Mouse (Mus musculus): ENCODE results near the gene Ehd4. TPM values are rescaled to one million over a fixed set of nuclear protein-coding genes. Genes with fewer than 3 reads are reported as not detected.
A peak's percentile ranks its signal among the peaks of the same experiment; 100 is the strongest.

Gene Ehd4
- polyA plus RNA-seq, 1 experiment = 247 TPM

- Histone ChIP-seq H3K4me1 (ENCODE audit: control insufficient read depth, insufficient read depth, low read length) (no peaks in the 10 kb centered on the region), H3K4me3 (replicated peaks; ENCODE audit: extremely low read depth, low read depth, low read length) (no peak overlapping the region)
- TF ChIP-seq CTCF (IDR thresholded peaks at IDR 0.05; ENCODE audit: insufficient read depth, low read length) (no peak), POLR2A (IDR thresholded peaks at IDR 0.05; ENCODE audit: borderline replicate concordance, extremely low read depth, low read depth, low read length) (no peak)
- WGBS = 94% methylated on average over 4 of the region's 4 CpGs
- DNase-seq = no peak
These were observed 80.3 kb downstream of the Ehd4 start for GRCm38 (mm10) chr2:120074096-120074495.

- DNase-seq = no peak
- 68% methylated on average over 8 of the region's 8 CpGs for WGBS
- no peak overlapping the region for H3K4me3 ChIP-seq (replicated peaks; ENCODE audit: extremely low read depth, low read depth, low read length)
- TF ChIP-seq CTCF (IDR thresholded peaks at IDR 0.05; ENCODE audit: insufficient read depth, low read length) (no peak), POLR2A (IDR thresholded peaks at IDR 0.05; ENCODE audit: borderline replicate concordance, extremely low read depth, low read depth, low read length) (no peak)
- no peaks in the 10 kb centered on the region for H3K4me1 ChIP-seq (ENCODE audit: control insufficient read depth, insufficient read depth, low read length)
These were observed 84.9 kb downstream of the Ehd4 start for GRCm38 (mm10) chr2:120069466-120069990.

GRCm38 (mm10) chr2:120068555-120069465, 85.6 kb downstream of the Ehd4 start:
- TF ChIP-seq CTCF (IDR thresholded peaks at IDR 0.05; ENCODE audit: insufficient read depth, low read length) (peak; percentile 75), POLR2A (IDR thresholded peaks at IDR 0.05; ENCODE audit: borderline replicate concordance, extremely low read depth, low read depth, low read length) (no peak)
- WGBS = 50% methylated on average over 16 of the region's 16 CpGs
- DNase-seq = peak; percentile 36
- H3K4me1 ChIP-seq (ENCODE audit: control insufficient read depth, insufficient read depth, low read length) = no peaks in the 10 kb centered on the region
- no peak overlapping the region for H3K4me3 ChIP-seq (replicated peaks; ENCODE audit: extremely low read depth, low read depth, low read length)

- Histone ChIP-seq H3K4me1 (ENCODE audit: control insufficient read depth, insufficient read depth, low read length) (no peaks in the 10 kb centered on the region), H3K4me3 (replicated peaks; ENCODE audit: extremely low read depth, low read depth, low read length) (no peak overlapping the region)
- DNase-seq = peak; percentile 56
- 67% methylated on average over 3 of the region's 3 CpGs for WGBS
- no peak for TF ChIP-seq POLR2A (IDR thresholded peaks at IDR 0.05; ENCODE audit: borderline replicate concordance, extremely low read depth, low read depth, low read length)
- no peak for TF ChIP-seq CTCF (IDR thresholded peaks at IDR 0.05; ENCODE audit: insufficient read depth, low read length)
These were observed 88.2 kb downstream of the Ehd4 start for GRCm38 (mm10) chr2:120066224-120066623.

- DNase-seq = no peak
- WGBS = 92% methylated on average over 10 of the region's 10 CpGs
These were observed 89.2 kb downstream of the Ehd4 start for GRCm38 (mm10) chr2:120065243-120065642.

GRCm38 (mm10) chr2:120064639-120065038, 89.8 kb downstream of the Ehd4 start:
- no peak overlapping the region for H3K4me3 ChIP-seq (replicated peaks; ENCODE audit: extremely low read depth, low read depth, low read length)
- no peaks in the 10 kb centered on the region for H3K4me1 ChIP-seq (ENCODE audit: control insufficient read depth, insufficient read depth, low read length)
- DNase-seq = no peak
- TF ChIP-seq CTCF (IDR thresholded peaks at IDR 0.05; ENCODE audit: insufficient read depth, low read length) (no peak), POLR2A (IDR thresholded peaks at IDR 0.05; ENCODE audit: borderline replicate concordance, extremely low read depth, low read depth, low read length) (no peak)
- 79% methylated on average over 6 of the region's 6 CpGs for WGBS

More at GRCm38 (mm10) chr2:120065243-120065642, 89.2 kb downstream of the Ehd4 start:
- Histone ChIP-seq H3K4me3 (replicated peaks; ENCODE audit: extremely low read depth, low read depth, low read length) (no peak overlapping the region), H3K4me1 (ENCODE audit: control insufficient read depth, insufficient read depth, low read length) (no peaks in the 10 kb centered on the region)
- no peak for TF ChIP-seq CTCF (IDR thresholded peaks at IDR 0.05; ENCODE audit: insufficient read depth, low read length)
- no peak for TF ChIP-seq POLR2A (IDR thresholded peaks at IDR 0.05; ENCODE audit: borderline replicate concordance, extremely low read depth, low read depth, low read length)

- WGBS = 84% methylated on average over 8 of the region's 8 CpGs
These were observed 92.2 kb downstream of the Ehd4 start for GRCm38 (mm10) chr2:120062248-120062647.

GRCm38 (mm10) chr2:120060651-120061050, 93.8 kb downstream of the Ehd4 start:
- no peak for TF ChIP-seq POLR2A (IDR thresholded peaks at IDR 0.05; ENCODE audit: borderline replicate concordance, extremely low read depth, low read depth, low read length)
- no peak for TF ChIP-seq CTCF (IDR thresholded peaks at IDR 0.05; ENCODE audit: insufficient read depth, low read length)
- DNase-seq = peak; percentile 25
- no peaks in the 10 kb centered on the region for H3K4me1 ChIP-seq (ENCODE audit: control insufficient read depth, insufficient read depth, low read length)
- H3K4me3 ChIP-seq (replicated peaks; ENCODE audit: extremely low read depth, low read depth, low read length) = no peak overlapping the region
- 66% methylated on average over 9 of the region's 9 CpGs for WGBS

More at GRCm38 (mm10) chr2:120062248-120062647, 92.2 kb downstream of the Ehd4 start:
- Histone ChIP-seq H3K4me1 (ENCODE audit: control insufficient read depth, insufficient read depth, low read length) (no peaks in the 10 kb centered on the region), H3K4me3 (replicated peaks; ENCODE audit: extremely low read depth, low read depth, low read length) (no peak overlapping the region)
- TF ChIP-seq CTCF (IDR thresholded peaks at IDR 0.05; ENCODE audit: insufficient read depth, low read length) (no peak), POLR2A (IDR thresholded peaks at IDR 0.05; ENCODE audit: borderline replicate concordance, extremely low read depth, low read depth, low read length) (no peak)
- DNase-seq = no peak

GRCm38 (mm10) chr2:120060190-120060589, 94.2 kb downstream of the Ehd4 start:
- WGBS = 55% methylated on average over 6 of the region's 6 CpGs
- peak; percentile 69 for DNase-seq
- TF ChIP-seq CTCF (IDR thresholded peaks at IDR 0.05; ENCODE audit: insufficient read depth, low read length) = no peak
- TF ChIP-seq POLR2A (IDR thresholded peaks at IDR 0.05; ENCODE audit: borderline replicate concordance, extremely low read depth, low read depth, low read length) = no peak
- Histone ChIP-seq H3K4me3 (replicated peaks; ENCODE audit: extremely low read depth, low read depth, low read length) (no peak overlapping the region), H3K4me1 (ENCODE audit: control insufficient read depth, insufficient read depth, low read length) (no peaks in the 10 kb centered on the region)

Measured in lung, adult 2 months (tissue).